Mouse (Mus musculus) embryonic facial prominence, embryonic 12.5 days (tissue): ENCODE results near the gene 4921517D22Rik. TPM values are rescaled to one million over a fixed set of nuclear protein-coding genes. Genes with fewer than 3 reads are reported as not detected.
"Not testable (repeated sequence)": the region's sequence is repeated elsewhere in the genome, so short reads cannot be mapped to it uniquely, and the experiment has no call there.

Source experiments
- ATAC-seq: fragments of 200-750 bp; cut with Nextera tagmentation; 2 replicates; pipeline ENCODE4 v1.8.0; 2017; ENCODE audit not compliant: insufficient number of reproducible peaks, insufficient read depth, low FRiP score, low TSS enrichment
- H3K27ac ChIP-seq: fragments of 300-500 bp; sonication (generic); 2 replicates; pipeline ENCODE4 v1.5.1; 2016; ENCODE audit warnings: mild to moderate bottlenecking
- H3K27me3 ChIP-seq: fragments of 300-500 bp; sonication (generic); 2 replicates; pipeline ENCODE4 v1.6.1; 2016; ENCODE audit warnings: mild to moderate bottlenecking, moderate library complexity
- H3K36me3 ChIP-seq: fragments of 300-500 bp; sonication (generic); 2 replicates; pipeline ENCODE4 v1.6.1; 2016; ENCODE audit warnings: mild to moderate bottlenecking
- H3K4me1 ChIP-seq: fragments of 300-500 bp; sonication (generic); 2 replicates; pipeline ENCODE4 v1.6.1; 2016
- H3K4me2 ChIP-seq: fragments of 300-500 bp; sonication (generic); replicated peaks from 2 replicates; pipeline ENCODE4 v1.6.1; 2016; ENCODE audit warnings: mild to moderate bottlenecking, moderate library complexity
- H3K4me3 ChIP-seq: fragments of 300-500 bp; sonication (generic); 2 replicates; pipeline ENCODE4 v1.5.1; 2016; ENCODE audit warnings: mild to moderate bottlenecking
- H3K9ac ChIP-seq: fragments of 300-500 bp; sonication (generic); 2 replicates; pipeline ENCODE4 v1.6.1; 2016; ENCODE audit warnings: mild to moderate bottlenecking, moderate library complexity
- H3K9me3 ChIP-seq: fragments of 300-500 bp; sonication (generic); 2 replicates; pipeline ENCODE4 v1.6.1; 2016; ENCODE audit warnings: mild to moderate bottlenecking, moderate library complexity
- WGBS: fragments of 180-500 bp; shearing (Covaris S2); methylation state at CpG from one replicate; pipeline ENCODE4 v1.1.7; 2016; 5-methylcytosine and 5-hydroxymethylcytosine counted together
- polyA plus RNA-seq: library from polyadenylated mRNA; unstranded; fragments of >200 nt; fragmentation: Nextera tagmentation; extraction: Ambion mirVana; gene quantifications from 2 replicates; pipeline ENCODE4 v1.2.1, GENCODE M21; 2016

Gene 4921517D22Rik
- not detected in 2 replicates for polyA plus RNA-seq

DNA sequence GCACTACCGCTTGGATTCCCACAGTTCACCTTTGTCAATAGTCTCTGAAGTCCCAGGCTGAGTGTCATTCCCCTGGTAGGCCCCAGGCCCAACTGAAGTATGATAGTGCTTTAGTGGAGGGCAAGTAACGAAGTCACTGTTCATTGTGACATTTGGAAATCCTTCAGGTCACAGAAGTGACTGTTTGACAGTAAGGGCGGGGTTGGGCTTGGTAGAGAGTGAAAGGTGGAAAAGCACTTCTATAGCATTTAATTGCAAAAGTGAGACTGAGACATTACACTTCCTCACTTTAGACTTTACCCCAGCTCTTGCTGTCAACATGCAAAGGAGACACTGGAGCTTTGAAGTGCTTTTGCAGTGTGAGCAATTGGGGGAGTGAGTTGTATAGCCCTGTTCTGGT lies at the start of gene 4921517D22Rik:
Gene 4921517D22Rik (minus strand): TSS at position 101 of the 400 bp plus-strand sequence.
- no peak within 1 kb of the TSS for H3K27ac ChIP-seq
- H3K4me1 ChIP-seq = no peaks in the 10 kb centered on the region
- ATAC-seq = no peak
- no peak within 1 kb of the TSS for H3K4me2 ChIP-seq
- H3K4me3 ChIP-seq = no peak within 1 kb of the TSS
- no peaks in the 10 kb centered on the region for H3K36me3 ChIP-seq
- no peaks in the 10 kb centered on the region for H3K9me3 ChIP-seq
- no peak within 1 kb of the TSS for H3K9ac ChIP-seq
- H3K27me3 ChIP-seq = no peaks in the 10 kb centered on the region
- WGBS = 80% methylated on average over 3 of the region's 3 CpGs

DNA sequence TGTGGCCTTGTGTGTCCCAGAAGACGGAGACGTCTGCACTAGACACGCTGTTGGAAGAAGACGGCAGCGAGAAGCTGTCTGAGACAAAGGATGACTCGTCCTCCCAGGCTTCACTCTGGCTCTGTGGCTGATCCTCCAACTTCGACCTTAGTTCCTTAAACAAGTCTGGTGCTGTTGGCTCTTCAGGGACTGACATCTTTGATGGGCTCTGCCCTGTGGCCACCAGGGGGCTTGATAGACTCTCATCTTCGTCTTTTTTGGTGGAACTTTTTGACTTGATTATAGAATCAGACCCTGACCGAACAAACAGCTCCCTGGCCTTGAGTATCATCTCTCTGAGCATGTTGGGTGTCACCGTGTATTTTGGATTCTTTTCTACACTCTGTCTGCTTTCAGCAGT lies 47.8 kb upstream of the 4921517D22Rik start:
- Histone ChIP-seq H3K27me3 (no peaks in the 10 kb centered on the region), H3K36me3 (no peaks in the 10 kb centered on the region), H3K4me3 (no peak overlapping the region), H3K9ac (no peak overlapping the region), H3K4me1 (no peaks in the 10 kb centered on the region), H3K4me2 (no peak overlapping the region), H3K9me3 (no peaks in the 10 kb centered on the region), H3K27ac (no peak overlapping the region)
- WGBS = 75% methylated on average over 10 of the region's 10 CpGs
- no peak for ATAC-seq

DNA sequence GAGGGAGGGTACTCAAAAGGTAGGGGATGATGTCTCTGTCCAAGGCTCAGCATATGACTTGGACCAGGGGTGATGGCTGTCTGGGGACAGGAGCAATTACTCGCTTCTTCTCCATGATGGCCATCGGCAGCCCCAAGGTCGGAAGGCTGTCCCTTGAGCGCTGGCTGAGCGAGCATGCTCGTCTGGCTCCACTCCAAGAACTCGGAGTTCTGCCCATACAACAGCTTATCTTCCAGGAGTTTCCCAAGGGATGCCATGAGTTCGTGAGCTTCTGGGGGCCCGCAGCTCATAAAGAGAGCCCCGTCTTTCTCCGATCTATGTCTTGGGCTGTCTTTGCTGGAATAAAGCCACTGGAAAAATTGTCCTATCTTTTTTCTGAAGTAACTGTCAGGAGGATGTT lies 47.2 kb upstream of the 4921517D22Rik start:
- Histone ChIP-seq H3K4me1 (no peaks in the 10 kb centered on the region), H3K4me2 (no peak overlapping the region), H3K27me3 (no peaks in the 10 kb centered on the region), H3K27ac (no peak overlapping the region), H3K36me3 (no peaks in the 10 kb centered on the region), H3K4me3 (no peak overlapping the region), H3K9me3 (no peaks in the 10 kb centered on the region), H3K9ac (no peak overlapping the region)
- WGBS = 91% methylated on average over 11 of the region's 11 CpGs
- ATAC-seq = no peak

DNA sequence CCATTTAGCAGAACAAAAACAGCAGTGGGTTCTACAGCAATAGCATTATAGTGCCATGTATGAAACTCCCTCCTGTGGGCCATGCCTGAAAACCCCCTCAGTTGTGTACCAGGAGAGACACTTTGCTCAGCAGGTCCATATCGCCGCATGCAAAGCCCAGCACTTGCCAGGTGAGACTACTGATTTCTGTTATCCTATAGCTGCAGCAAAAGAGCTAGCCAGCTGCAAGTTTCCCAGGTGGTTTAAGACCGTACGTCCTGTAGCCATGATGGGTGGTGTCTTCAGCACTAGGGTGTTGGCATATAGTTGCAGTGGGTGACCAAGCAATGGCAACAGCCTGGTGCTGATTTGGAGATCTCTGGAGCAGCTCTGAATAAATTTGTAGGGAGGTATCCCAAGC lies 45.5 kb upstream of the 4921517D22Rik start:
- Histone ChIP-seq H3K4me2 (no peak overlapping the region), H3K27me3 (no peaks in the 10 kb centered on the region), H3K4me3 (no peak overlapping the region), H3K9ac (no peak overlapping the region), H3K27ac (no peak overlapping the region), H3K4me1 (no peaks in the 10 kb centered on the region), H3K9me3 (no peaks in the 10 kb centered on the region), H3K36me3 (no peaks in the 10 kb centered on the region)
- 91% methylated on average over 4 of the region's 4 CpGs for WGBS
- no peak for ATAC-seq

DNA sequence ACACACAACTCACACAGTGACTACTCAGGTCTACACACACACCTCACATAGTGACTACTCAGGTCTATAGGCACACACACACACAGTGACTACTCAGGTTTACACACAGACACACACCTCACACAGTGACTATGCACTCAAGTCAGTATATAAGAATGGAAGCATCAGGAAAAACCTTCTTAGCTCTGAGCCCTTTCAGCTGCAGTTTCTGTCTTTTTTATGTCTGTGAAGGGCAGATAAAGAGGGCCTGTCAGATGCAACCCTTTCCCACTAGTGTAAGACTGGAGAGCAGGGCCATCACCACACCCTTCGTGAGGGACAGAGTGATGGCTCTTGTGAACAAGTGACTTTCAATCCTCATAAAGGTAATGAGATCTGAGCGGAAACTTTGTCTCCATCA lies 44.5 kb upstream of the 4921517D22Rik start:
- no peaks in the 10 kb centered on the region for H3K4me1 ChIP-seq
- no peaks in the 10 kb centered on the region for H3K36me3 ChIP-seq
- H3K27ac ChIP-seq = no peak overlapping the region
- H3K4me3 ChIP-seq = no peak overlapping the region
- no peak overlapping the region for H3K9ac ChIP-seq
- 84% methylated on average over 2 of the region's 2 CpGs for WGBS
- no peak overlapping the region for H3K4me2 ChIP-seq
- ATAC-seq = no peak
- no peaks in the 10 kb centered on the region for H3K27me3 ChIP-seq
- H3K9me3 ChIP-seq = no peaks in the 10 kb centered on the region

DNA sequence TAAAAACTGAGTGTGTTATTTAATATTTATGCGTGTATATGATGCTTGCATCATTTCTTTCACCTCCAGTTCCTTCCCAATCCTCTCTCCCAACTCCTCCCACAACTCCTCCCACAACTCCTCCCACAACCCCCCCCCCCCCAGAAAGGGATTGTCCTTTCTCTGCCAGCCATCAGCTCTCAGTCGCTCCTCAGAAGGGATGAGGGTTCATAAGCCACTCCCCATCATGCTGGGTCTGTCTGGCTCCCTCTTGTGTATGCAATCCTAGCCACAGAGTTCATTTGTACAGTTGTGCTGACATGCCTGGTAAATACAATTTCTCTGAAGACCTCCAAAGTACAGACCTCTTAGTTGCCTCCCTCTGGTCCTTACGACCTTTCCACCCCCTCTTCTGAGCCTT lies 41.3 kb upstream of the 4921517D22Rik start:
- no peak for ATAC-seq
- 25% methylated on average over 3 of the region's 3 CpGs for WGBS
- no peaks in the 10 kb centered on the region for H3K27me3 ChIP-seq
- no peaks in the 10 kb centered on the region for H3K9me3 ChIP-seq
- H3K4me1 ChIP-seq = no peaks in the 10 kb centered on the region
- no peak overlapping the region for H3K4me2 ChIP-seq
- H3K9ac ChIP-seq = no peak overlapping the region
- H3K27ac ChIP-seq = no peak overlapping the region
- no peaks in the 10 kb centered on the region for H3K36me3 ChIP-seq
- H3K4me3 ChIP-seq = no peak overlapping the region

DNA sequence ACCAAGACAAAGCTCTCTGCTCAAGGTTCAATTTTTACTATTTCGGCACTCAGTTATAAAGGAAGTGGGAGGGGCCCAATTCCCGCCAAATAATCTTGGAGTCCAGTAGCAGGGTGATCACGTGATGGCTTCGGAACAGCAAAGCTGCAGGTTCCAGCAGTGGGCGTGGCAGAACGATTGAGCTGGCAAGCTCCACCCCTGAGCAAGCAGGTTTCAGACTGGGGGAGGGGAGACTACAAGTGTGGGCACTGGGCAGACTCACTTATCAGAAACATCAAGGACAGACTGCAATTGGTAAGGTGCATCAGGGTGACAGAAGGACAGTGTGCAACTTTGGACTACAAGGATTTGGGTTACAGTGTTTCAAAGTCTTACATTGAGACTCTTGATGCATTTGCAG lies 40.4 kb upstream of the 4921517D22Rik start:
- H3K9ac ChIP-seq, H3K27me3 ChIP-seq, H3K4me1 ChIP-seq, ATAC-seq, H3K4me2 ChIP-seq, H3K4me3 ChIP-seq, H3K9me3 ChIP-seq, H3K27ac ChIP-seq, H3K36me3 ChIP-seq: not testable (repeated sequence)
- WGBS = 34% methylated on average over 6 of the region's 6 CpGs

DNA sequence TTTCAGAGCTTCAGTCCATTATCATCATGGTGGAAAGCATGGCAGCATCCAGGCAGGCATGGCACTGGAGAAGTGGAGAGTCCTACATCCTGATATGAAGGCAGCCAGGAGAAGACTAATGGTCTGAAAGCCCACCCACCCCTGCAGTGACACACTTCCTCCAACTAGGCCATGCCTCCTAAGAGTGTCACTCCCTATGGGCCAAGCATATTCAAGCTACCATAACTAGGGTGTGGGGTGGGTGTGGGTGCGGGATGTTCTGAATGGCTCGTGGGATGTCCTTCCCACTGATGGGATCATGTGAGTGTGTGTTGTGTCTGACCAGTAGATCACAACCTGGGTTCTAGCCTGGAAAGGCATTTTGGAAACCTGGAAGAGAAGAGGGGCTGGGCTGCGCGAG lies 40.0 kb upstream of the 4921517D22Rik start:
- Histone ChIP-seq H3K27ac (no peak overlapping the region), H3K36me3 (no peaks in the 10 kb centered on the region), H3K4me3 (no peak overlapping the region), H3K4me1 (no peaks in the 10 kb centered on the region), H3K27me3 (no peaks in the 10 kb centered on the region), H3K4me2 (no peak overlapping the region), H3K9ac (no peak overlapping the region), H3K9me3 (no peaks in the 10 kb centered on the region)
- ATAC-seq = no peak
- 73% methylated on average over 4 of the region's 4 CpGs for WGBS

DNA sequence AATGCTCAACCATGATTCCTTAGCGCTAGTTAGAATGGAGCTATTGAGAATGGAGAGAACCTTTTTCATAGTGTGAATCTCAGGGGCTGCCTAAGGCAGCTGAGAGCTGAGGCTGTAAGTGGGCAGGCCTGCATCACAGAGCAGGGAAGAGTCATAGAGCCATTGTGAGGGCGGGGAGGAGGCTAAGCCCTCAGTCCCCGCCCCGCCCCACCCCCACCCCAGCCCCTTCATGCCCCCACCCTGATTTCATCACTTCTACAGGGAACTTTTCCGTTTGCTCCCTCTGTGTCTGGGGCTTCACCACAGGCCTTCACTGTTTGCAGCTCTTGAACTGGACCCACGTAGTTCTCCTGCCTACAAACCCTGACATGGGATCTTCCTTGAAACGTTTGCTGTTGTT lies 37.7 kb upstream of the 4921517D22Rik start, which contains the start of gene Spata31d1d:
Gene Spata31d1d (minus strand): TSS at position 101 of the 400 bp plus-strand sequence.
- Histone ChIP-seq H3K4me2 (no peak within 1 kb of the TSS), H3K4me1 (no peaks in the 10 kb centered on the region), H3K27me3 (0 out of 2 replicates have a peak, but pooled peaks cover 3% of the 10 kb centered on the region), H3K27ac (no peak within 1 kb of the TSS), H3K9me3 (no peaks in the 10 kb centered on the region), H3K36me3 (no peaks in the 10 kb centered on the region), H3K4me3 (no peak within 1 kb of the TSS), H3K9ac (no peak within 1 kb of the TSS)
- WGBS = 40% methylated on average over 7 of the region's 7 CpGs
- ATAC-seq = no peak

DNA sequence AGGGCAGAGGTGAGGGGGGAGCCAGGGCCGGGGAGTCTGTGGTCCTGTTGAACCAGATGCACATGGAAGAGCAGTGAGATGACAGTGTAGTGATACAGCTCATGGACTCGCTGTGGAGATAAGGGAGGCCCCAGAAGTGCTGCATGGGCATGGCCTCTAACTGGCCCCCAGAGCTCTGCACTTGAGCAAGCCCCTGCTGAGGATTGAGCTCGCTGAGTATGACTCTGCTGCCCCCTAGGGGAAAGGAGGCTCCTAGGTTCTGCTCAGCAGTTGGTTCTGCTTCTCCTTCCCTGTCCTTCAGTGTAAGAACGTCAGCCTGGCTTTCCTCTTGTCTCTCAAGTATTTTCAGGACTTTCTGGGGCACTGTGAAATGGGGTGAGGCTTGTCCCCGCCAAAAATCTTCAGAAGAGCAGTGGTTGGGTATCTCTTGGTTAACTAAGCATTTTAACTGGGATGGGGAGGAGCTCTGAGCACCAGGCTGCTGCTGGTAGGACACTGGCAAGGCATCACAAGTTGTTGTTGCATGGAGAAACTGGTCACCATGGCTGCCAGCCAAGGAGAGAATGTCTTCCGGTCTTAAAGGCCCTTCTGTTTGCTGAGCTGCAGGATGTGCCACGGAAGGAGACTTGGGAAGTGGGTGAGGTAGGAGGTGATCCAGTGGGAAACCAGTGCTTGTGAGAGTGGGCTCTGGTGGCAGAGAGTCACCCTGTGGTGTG lies 34.6 kb upstream of the 4921517D22Rik start:
- H3K4me1 ChIP-seq = no peaks in the 10 kb centered on the region
- no peak overlapping the region for H3K27ac ChIP-seq
- peak; percentile 75 for ATAC-seq
- H3K27me3 ChIP-seq = 0 out of 2 replicates have a peak, but pooled peaks cover 3% of the 10 kb centered on the region
- H3K4me3 ChIP-seq = no peak overlapping the region
- WGBS = 31% methylated on average over 7 of the region's 7 CpGs
- no peaks in the 10 kb centered on the region for H3K36me3 ChIP-seq
- H3K9me3 ChIP-seq = no peaks in the 10 kb centered on the region
- peak overlapping the region; percentile 1; the same call in 1 of the 2 replicates for H3K9ac ChIP-seq
- no peak overlapping the region for H3K4me2 ChIP-seq

DNA sequence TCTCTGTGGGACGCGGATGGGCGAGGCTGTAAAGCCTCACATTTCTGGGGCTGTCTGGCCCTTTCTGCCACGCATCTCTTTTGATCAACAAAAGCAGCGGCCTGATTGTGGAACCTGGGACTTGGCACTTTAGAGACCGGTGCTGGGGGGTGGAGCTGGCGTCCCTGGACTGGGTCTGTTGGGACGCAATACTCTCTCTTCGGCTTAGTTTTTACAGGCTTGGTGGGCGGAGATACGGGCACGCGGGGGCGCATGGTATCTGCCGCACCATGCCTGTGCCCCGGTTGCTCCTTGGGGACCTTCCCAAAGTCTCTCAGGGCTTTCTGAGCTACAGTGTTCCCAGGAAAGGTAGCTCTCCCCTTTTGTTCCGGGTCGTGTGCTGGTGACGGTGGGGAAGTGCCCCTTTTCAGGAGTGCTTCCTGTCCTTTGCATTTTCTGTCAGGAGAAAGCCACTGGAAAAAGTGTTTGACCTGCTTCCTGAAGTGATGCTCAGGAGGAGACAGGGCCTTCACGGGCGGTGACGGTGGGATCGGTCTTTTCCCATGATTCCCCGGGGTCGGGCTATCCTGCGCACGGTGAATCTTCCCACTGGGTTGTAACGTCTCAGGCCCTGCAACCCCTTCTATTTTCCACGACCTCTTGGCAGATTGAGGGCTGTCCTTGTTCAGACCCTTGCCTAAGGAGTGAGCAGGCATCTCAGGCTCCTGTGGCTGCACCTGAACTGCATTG lies 32.4 kb upstream of the 4921517D22Rik start:
- no peak overlapping the region for H3K4me3 ChIP-seq
- no peak for ATAC-seq
- 32% methylated on average over 29 of the region's 29 CpGs for WGBS

DNA sequence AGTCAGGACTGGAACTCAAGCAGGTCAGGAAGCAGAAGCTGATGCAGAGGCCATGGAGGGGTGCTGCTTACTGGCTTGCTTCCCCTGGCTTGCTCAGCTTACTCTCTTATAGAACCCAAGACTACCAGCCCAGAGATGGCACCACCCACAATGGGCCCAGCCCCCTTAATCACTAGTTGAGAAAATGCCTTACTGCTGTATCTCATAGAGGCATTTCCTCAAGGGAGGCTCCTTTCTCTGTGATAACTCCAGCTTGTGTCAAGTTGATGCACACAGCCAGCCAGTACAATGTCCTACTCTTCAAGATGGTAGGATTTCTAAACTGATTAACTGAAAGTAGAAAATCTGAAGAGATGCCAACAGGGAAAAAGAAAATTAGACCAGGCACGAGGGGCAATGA lies 28.2 kb upstream of the 4921517D22Rik start:
- H3K9me3 ChIP-seq, ATAC-seq, H3K4me3 ChIP-seq, H3K9ac ChIP-seq, H3K36me3 ChIP-seq, H3K27me3 ChIP-seq, H3K4me1 ChIP-seq, H3K27ac ChIP-seq, H3K4me2 ChIP-seq: not testable (repeated sequence)
- 83% methylated on average over 1 of the region's 1 CpGs for WGBS

More for the DNA sequence above, 32.4 kb upstream of the 4921517D22Rik start:
- H3K4me2 ChIP-seq = peak overlapping the region; percentile 32
- 0 out of 2 replicates have a peak, but pooled peaks cover 3% of the 10 kb centered on the region for H3K27me3 ChIP-seq
- no peaks in the 10 kb centered on the region for H3K4me1 ChIP-seq
- H3K27ac ChIP-seq = no peak overlapping the region
- no peak overlapping the region for H3K9ac ChIP-seq
- no peaks in the 10 kb centered on the region for H3K36me3 ChIP-seq
- no peaks in the 10 kb centered on the region for H3K9me3 ChIP-seq
